Mouse (Mus musculus) spleen, postnatal 0 days (tissue): Measurements from ENCODE around the gene Zfr2. TPM values are rescaled to one million over a fixed set of nuclear protein-coding genes. Genes with fewer than 3 reads are reported as not detected.

Experiments
- polyA plus RNA-seq: library from polyadenylated mRNA; unstranded; fragments of >200 nt; fragmentation: Nextera tagmentation; extraction: Ambion mirVana; gene quantifications from 2 replicates; pipeline ENCODE4 v1.2.1, GENCODE M21; 2015

The Zfr2 gene
- polyA plus RNA-seq = 0.65 and 0.82 TPM in 2 replicates

DNA sequence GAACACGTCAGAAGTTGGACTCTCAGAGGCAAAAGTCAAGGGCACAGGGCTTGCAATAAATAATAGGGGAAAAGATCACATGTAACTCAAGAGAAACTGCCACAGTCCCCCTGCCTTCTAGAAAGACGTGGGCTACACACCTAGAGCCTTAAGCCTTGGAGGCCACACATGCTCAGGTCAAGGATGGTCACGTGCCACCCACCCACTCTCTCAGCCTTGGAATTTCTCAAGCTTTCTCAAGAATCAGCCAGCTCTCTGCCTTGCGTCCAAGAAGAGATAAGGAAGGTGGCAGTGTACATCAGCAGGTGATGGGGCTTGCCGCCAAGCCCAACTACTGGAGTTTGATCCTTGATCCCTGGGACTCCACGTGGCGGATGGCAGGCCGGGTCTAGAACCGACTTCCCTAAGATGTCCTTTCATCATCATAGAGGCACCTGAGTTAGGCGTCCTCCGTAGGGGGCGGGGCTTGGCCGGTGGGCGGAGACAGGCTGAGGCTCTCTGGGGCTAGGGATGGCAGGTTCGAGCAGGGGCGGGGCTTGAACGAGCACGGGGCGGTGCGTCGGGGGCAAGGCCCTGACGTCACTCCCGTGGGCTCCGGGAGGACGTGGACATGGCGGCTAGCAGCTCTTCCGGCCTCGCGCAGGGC is at the start of gene Zfr2:
TSS of gene Zfr2 (plus strand) at position 576 of the 646 bp plus-strand sequence.

DNA sequence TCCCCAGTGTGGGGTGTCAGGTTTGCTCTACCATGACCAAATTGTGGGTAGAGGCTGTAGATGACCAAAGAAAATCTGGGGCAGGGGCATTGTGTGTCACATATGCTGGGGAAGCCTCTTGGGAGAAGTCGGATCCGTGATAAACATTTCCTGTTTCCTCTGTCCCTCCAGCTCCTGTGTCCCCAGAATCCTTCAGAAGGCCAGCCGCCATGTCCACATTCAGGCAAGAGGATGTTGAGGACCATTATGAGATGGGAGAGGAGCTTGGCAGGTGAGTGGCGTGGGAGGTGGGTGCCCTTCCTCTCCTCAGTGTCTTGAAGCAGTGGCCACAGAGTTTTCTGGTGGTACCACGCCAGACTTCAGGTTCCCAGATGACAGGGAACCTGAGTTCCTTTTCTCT is 49.1 kb upstream of the Zfr2 start, which contains the start of gene 4930442H23Rik:
TSS of gene 4930442H23Rik (minus strand) at position 45 of the 400 bp plus-strand sequence.

DNA sequence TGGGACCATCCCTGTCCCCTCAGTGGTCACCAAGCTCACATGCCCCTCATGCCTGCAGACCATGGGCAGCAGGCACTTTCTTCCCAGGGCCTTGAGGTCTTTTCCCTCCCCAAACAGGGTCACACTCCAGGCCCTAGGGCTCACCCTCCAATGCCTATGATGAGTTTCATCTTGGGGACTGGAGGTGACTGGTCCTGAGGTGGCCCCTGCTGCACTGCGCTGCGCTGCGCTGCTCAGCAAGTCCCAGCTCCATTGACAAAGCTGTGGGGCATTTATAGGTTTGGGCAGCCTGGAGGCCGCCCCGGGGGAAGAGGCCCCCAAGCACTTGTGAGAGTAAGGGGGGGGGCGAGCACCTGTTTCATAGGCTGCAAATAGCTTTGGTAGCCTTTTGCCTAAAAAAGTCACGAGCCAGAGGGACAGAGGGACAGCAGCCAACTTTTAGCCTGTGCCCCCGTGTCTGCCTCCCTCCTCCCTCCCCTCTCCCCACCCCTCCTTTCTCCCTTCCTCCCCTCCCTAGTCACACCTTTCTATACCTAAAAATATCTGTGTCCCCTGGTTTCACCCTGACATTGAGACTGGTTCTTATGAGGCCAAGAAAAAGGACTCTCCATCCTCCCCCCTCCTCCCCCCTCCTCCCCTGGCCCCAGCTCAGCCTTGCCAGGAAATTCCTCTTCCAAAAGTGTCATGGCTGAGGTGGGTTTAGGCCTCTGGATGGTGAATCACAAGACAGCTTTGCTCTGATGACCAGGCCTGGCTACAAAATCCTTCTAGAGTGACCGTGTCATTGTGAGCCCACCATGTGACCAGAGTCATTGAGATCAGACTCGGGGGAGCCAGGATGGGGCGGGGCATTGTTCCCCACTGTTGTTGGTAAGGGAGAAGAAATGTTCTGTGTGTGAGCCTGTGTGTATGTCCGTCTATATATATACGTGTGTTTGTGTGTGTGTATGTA is 30.9 kb upstream of the Zfr2 start, which contains the start of gene Nmrk2:
TSS of gene Nmrk2 (minus strand) at position 245 of the 952 bp plus-strand sequence.

DNA sequence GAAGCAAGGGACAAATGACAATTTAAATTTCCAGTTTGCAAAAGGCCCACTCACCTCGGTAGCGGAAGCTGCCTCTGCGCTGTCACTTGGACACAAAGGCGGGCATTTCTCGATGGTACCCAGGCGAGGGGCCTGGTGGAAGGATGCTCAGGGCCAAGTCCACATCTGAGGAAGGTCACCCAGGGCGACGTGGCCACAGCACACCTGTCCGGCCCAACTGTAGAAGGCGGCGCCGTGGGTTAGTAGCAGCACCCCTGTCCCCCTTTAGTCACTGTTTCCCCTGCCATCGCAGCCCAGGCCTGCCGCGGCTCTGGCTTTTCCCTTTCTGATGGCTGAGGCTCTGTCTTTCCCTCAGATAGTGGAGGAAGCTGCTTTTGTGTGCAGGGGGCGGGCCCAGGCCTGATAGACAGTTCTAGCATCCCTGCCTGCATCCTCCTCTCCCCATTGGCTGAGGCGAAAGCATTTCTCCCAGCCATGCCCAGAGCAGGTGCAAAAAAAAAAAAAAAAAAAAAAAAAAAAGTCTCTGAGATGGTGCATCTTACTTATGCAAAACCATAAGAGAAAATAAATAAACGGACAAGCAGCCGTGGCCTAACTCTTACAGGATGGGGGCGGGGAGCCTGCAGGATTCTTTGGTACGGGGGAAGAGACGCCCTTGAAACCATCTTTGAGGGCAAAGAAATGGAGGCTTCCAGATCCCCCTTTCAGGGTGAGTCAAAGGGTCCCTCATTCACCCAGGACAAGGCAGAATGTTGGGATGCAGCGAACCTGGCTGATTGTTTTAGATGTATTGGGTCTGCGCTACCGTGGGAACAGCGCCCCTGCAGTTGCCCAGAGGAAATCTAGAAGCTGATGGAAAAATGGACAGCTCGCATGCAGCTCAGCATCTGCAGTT is 2.3 kb upstream of the Zfr2 start, which contains the start of gene Atcay:
TSS of gene Atcay (minus strand) at position 396 of the 895 bp plus-strand sequence.

DNA sequence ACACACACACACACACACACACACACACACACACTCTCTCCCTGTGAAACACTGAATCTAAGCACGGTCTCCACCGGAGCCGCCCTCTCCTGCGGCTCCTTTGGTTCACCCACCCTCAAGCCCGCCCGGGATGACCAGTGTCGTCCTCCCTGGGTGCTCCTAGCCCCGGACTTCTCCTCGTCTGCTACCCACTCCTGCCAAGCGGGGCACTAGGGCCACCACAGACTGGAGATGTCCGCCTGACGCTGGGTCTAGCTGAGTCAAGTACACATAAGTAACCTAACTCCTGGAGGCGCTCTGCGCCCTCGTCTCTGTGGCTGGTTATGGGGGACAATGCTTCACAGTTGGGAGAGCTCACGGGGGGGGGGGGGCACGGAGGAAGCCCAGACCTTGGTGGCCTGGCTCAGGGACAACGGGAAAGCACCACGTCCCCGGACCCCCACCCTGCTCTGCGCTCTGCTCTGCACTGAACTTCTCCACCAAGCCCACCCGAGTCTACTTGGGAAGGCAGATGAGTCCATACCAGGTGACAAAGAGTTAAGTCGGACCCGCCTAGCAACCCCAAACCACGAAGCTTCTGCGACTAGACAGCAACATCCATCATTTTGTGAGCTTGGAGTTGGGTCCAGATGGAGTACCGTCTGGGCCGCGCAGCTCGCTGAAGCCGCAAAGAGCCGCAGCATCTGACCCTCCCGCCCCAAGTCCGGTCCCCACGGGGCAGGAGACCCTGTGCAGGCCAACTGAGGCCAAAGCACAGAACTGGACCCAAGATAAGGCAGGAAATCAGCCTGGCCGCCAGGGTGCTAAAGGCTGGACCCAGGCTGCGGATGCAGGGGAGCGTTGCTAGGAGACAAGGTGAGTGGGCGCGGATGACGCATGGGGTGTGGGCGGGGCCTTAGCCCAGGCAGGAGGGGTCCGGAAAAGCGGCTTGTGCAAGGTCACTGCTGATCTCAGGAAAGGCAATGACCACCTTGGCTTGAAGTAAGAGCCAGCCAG is 19.8 kb downstream of the Zfr2 start, which contains the start of gene Matk:
TSS of gene Matk (plus strand) at position 512 of the 996 bp plus-strand sequence.

DNA sequence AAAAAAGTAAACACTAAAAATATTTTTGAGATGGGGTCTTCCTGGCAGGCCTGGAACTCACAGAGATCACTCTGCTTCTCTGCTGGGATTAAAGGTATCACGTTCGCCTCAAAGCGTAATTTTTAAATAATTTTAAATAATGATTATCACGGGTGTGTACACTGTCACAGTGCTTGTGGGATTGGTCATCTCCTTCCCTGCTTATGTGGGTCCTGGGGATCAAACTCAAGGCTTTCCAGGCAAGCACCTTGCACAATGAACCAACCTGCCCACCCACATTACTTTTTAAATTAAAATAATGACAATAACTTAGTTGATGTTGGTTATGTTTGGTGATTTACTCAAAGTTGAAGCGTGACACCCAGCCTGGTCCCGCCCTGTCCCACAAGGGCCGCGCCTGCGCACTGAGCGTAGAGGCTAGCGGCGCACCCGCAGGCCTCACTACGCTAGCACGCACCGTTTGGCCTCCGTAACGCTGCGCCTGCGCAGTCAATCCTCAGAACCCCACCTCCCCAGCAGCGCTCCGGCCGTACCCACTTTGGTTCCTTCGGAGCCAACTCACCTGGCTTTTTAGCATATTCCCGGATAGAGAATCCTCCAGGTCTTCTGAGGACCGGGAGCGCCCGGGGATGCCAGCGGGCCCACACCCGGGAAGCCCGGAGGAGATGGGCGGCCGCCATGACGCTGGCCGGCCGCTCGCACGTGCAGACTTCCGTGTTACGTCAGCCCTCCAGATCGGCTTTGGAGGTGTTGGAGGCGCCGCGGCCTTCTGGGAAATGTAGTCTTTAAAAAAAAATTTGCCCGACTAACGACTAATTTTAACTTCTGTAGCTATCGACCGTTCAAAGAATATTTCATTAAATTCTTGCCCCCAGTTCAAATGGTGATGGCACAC is 33.5 kb downstream of the Zfr2 start, which contains the start of the genes Mrpl54 and Apba3:
TSS of gene Mrpl54 (minus strand) at position 724 of the 895 bp plus-strand sequence.
TSS of gene Apba3 (plus strand) at position 750 of the 895 bp plus-strand sequence.

DNA sequence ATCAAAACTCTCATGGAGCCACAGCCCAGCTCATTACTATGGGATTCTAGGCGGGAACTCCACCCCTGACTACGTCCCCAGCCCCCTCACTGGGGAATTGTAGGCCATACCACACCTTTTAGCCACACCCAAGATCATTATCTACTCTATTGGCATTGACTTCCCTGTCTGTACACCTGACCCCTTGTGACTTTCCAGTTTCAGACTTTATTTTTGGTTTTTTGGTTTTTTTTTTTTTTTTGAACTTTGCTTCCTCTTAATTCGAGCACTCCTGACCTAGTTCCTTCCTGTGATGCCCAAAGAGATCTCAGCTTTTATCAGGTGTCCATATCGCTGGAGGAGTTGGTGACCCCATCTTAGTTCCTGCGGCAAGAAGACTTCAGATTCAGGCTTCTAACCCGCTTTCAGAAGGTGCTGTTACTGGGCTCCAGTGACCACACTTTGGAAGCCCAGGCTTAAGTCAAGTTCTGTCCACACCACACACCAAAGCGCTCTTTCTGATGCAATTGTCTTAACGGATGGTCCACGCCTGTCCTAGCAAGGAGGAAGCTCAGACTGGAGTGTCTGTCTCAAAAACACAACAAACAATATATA is 58.7 kb downstream of the Zfr2 start, which contains the start of gene Tjp3:
TSS of gene Tjp3 (minus strand) at position 71 of the 594 bp plus-strand sequence.

DNA sequence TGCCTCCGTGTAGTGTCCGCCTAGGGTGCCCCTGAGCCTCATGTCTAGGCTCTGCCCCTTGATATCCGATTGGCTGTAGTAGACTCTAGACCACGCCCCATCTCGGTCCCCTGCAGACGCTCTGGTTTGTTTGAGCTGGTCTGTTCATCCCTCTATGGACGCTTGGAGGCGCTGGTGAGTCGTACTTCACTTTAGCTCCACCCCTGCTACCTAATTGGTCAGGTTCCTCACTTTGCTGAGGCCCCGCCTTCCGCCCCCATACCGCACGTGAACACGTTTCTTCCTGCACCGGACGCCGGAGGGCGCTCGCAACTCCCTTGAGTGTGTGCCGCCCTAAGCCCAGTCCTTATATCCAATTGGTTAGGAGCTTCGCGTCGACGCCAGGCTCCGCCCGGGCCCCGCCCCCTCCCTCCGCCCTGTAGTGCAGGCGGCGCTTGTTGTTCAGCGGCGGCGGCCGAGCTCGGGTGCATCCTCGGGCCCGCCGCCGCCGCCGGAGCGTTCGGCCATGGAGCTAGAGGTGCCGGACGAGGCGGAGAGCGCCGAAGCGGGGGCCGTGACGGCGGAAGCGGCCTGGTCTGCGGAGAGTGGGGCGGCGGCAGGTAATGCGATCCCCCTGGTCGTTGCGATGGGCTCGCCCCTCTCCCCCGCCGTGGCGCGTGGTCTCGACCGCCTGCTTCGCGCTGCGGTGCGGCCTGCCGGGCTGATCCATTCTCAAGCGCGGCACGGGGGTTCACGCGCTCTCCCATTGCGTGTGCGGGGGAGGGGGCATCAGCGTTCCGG is 59.8 kb downstream of the Zfr2 start, which contains the start of gene Pip5k1c:
TSS of gene Pip5k1c (plus strand) at position 410 of the 780 bp plus-strand sequence.

Other genes with a start within 250 kb of the Zfr2 start
- 0.67 and 0.95 TPM in 2 replicates for gene Gng7, start 218.2 kb upstream of the Zfr2 start, polyA plus RNA-seq
- not detected in 2 replicates for gene Diras1, start 207.5 kb upstream of the Zfr2 start, polyA plus RNA-seq
- 5.5 and 7.1 TPM in 2 replicates for gene Slc39a3, start 195.7 kb upstream of the Zfr2 start, polyA plus RNA-seq
- 54.6 and 63.6 TPM in 2 replicates for gene Sgta, start 173.0 kb upstream of the Zfr2 start, polyA plus RNA-seq
- gene Thop1, start 163.1 kb upstream of the Zfr2 start, polyA plus RNA-seq = 19.3 and 20.4 TPM in 2 replicates
- gene Creb3l3, start 134.3 kb upstream of the Zfr2 start, polyA plus RNA-seq = 0.30 and 0.38 TPM in 2 replicates
- 93.5 and 93.8 TPM in 2 replicates for gene Map2k2, start 127.2 kb upstream of the Zfr2 start, polyA plus RNA-seq
- 59.5 and 59.9 TPM in 2 replicates for gene Zbtb7a, start 97.9 kb upstream of the Zfr2 start, polyA plus RNA-seq
- gene Pias4, start 65.2 kb upstream of the Zfr2 start, polyA plus RNA-seq = 25.3 and 25.7 TPM in 2 replicates
- gene Eef2, start 56.5 kb upstream of the Zfr2 start, polyA plus RNA-seq = 454 and 484 TPM in 2 replicates
- gene Dapk3, start 50.1 kb upstream of the Zfr2 start, polyA plus RNA-seq = 22.4 and 23.8 TPM in 2 replicates
- not detected in 2 replicates for gene 4930442H23Rik, start 49.3 kb upstream of the Zfr2 start, polyA plus RNA-seq
- gene Nmrk2, start 31.1 kb upstream of the Zfr2 start, polyA plus RNA-seq = not detected in 2 replicates
- not detected in 2 replicates for gene Atcay, start 2.3 kb upstream of the Zfr2 start, polyA plus RNA-seq
- gene Matk, start 19.8 kb downstream of the Zfr2 start, polyA plus RNA-seq = 4.1 and 6.0 TPM in 2 replicates
- gene Mrpl54, start 33.8 kb downstream of the Zfr2 start, polyA plus RNA-seq = 126 and 131 TPM in 2 replicates
- 17.8 and 19.1 TPM in 2 replicates for gene Apba3, start 33.8 kb downstream of the Zfr2 start, polyA plus RNA-seq
- 0.53 and 1.2 TPM in 2 replicates for gene Tjp3, start 58.4 kb downstream of the Zfr2 start, polyA plus RNA-seq
- gene Pip5k1c, start 59.8 kb downstream of the Zfr2 start, polyA plus RNA-seq = 15.4 and 20.0 TPM in 2 replicates
- 27.4 and 29.3 TPM in 2 replicates for gene Cactin, start 87.9 kb downstream of the Zfr2 start, polyA plus RNA-seq
- 13.1 and 18.9 TPM in 2 replicates for gene Tbxa2r, start 95.6 kb downstream of the Zfr2 start, polyA plus RNA-seq
- 0.05 and 0.08 TPM in 2 replicates for gene Gipc3, start 110.1 kb downstream of the Zfr2 start, polyA plus RNA-seq
- gene Hmg20b, start 117.3 kb downstream of the Zfr2 start, polyA plus RNA-seq = 48.0 and 50.8 TPM in 2 replicates
- 14.5 and 14.7 TPM in 2 replicates for gene Mfsd12, start 124.3 kb downstream of the Zfr2 start, polyA plus RNA-seq
- gene 4930404N11Rik, start 132.7 kb downstream of the Zfr2 start, polyA plus RNA-seq = 2.2 and 2.5 TPM in 2 replicates
- gene Fzr1, start 145.4 kb downstream of the Zfr2 start, polyA plus RNA-seq = 142 and 145 TPM in 2 replicates
- 71.6 and 73.6 TPM in 2 replicates for gene Dohh, start 151.3 kb downstream of the Zfr2 start, polyA plus RNA-seq
- 1.6 and 1.8 TPM in 2 replicates for gene Gm48551, start 151.3 kb downstream of the Zfr2 start, polyA plus RNA-seq
- gene Gm48552, start 155.8 kb downstream of the Zfr2 start, polyA plus RNA-seq = 0.59 TPM in 1 of 2 replicates, not detected in the other
- 2.9 and 3.5 TPM in 2 replicates for gene Smim24, start 159.9 kb downstream of the Zfr2 start, polyA plus RNA-seq
- gene Nfic, start 222.5 kb downstream of the Zfr2 start, polyA plus RNA-seq = 23.4 and 30.6 TPM in 2 replicates
- gene Celf5, start 249.6 kb downstream of the Zfr2 start, polyA plus RNA-seq = 0.07 and 0.20 TPM in 2 replicates